Mouse (Mus musculus): Measurements from ENCODE around the gene Dnajc22.

Dnajc22 gene

GRCm38 (mm10) chr15:99116539-99116938 is 23.6 kb downstream of the Dnajc22 start:
- peak; percentile 94 for DNase-seq

- DNase-seq, result no peak
These were observed 27.8 kb downstream of the Dnajc22 start for GRCm38 (mm10) chr15:99120814-99121213.

GRCm38 (mm10) chr15:99122642-99123041 is 29.7 kb downstream of the Dnajc22 start:
- DNase-seq, result no peak

- DNase-seq, result no peak
These were observed 32.7 kb downstream of the Dnajc22 start, which contains the start of gene Spats2 for GRCm38 (mm10) chr15:99125711-99126080. TSS of gene Spats2 (plus strand) at chr15:99125916.

GRCm38 (mm10) chr15:99126081-99126815 is 33.3 kb downstream of the Dnajc22 start:
- peak; percentile 99 for DNase-seq

GRCm38 (mm10) chr15:99126816-99127365 is 33.9 kb downstream of the Dnajc22 start:
- no peak for DNase-seq

GRCm38 (mm10) chr15:99127851-99128522 is 35.0 kb downstream of the Dnajc22 start:
- no peak for DNase-seq

- DNase-seq, result no peak
These were observed 36.5 kb downstream of the Dnajc22 start for GRCm38 (mm10) chr15:99129441-99129840.

GRCm38 (mm10) chr15:99129956-99130910 is 37.3 kb downstream of the Dnajc22 start:
- no peak for DNase-seq

GRCm38 (mm10) chr15:99138389-99138788 is 45.4 kb downstream of the Dnajc22 start:
- peak; percentile 36 for DNase-seq

- no peak for DNase-seq
These were observed 46.7 kb downstream of the Dnajc22 start for GRCm38 (mm10) chr15:99139669-99140068.

- no peak for DNase-seq
These were observed 57.5 kb downstream of the Dnajc22 start for GRCm38 (mm10) chr15:99150516-99150915.

GRCm38 (mm10) chr15:99151324-99151723 is 58.4 kb downstream of the Dnajc22 start:
- DNase-seq, result no peak

- no peak for DNase-seq
These were observed 60.5 kb downstream of the Dnajc22 start for GRCm38 (mm10) chr15:99153466-99153865.

All from heart, adult 11 months (tissue).